Mouse (Mus musculus) ovary, postnatal 36 days (tissue): ENCODE measurements around the gene Cfap99.

Source experiments
- DNase-seq: peaks from one replicate; pipeline ENCODE4 v3.0.0; 2022; ENCODE audit warnings: low spot score, mixed read lengths

The Cfap99 gene

GRCm38 (mm10) chr5:34330136-34330535 lies 41.7 kb downstream of the Cfap99 start:
- no peak for DNase-seq

GRCm38 (mm10) chr5:34334081-34334480 lies 45.7 kb downstream of the Cfap99 start:
- DNase-seq = no peak

GRCm38 (mm10) chr5:34335539-34336096 lies 47.2 kb downstream of the Cfap99 start:
- no peak for DNase-seq

GRCm38 (mm10) chr5:34336097-34336774 lies 47.8 kb downstream of the Cfap99 start, which contains the start of gene Rnf4:
Gene Rnf4 (plus strand): TSS chr5:34336289.
- DNase-seq = peak; percentile 97

GRCm38 (mm10) chr5:34336775-34337450 lies 48.5 kb downstream of the Cfap99 start:
- DNase-seq = peak; percentile 69

- DNase-seq = no peak
Measured at GRCm38 (mm10) chr5:34340246-34340645, 51.8 kb downstream of the Cfap99 start.

- no peak for DNase-seq
Measured at GRCm38 (mm10) chr5:34352084-34352631, 63.8 kb downstream of the Cfap99 start.

GRCm38 (mm10) chr5:34360261-34360660 lies 71.9 kb downstream of the Cfap99 start:
- DNase-seq = no peak

GRCm38 (mm10) chr5:34363115-34363514 lies 74.7 kb downstream of the Cfap99 start:
- DNase-seq = no peak

- no peak for DNase-seq
Measured at GRCm38 (mm10) chr5:34368551-34369290, 80.3 kb downstream of the Cfap99 start.

- peak; percentile 98 for DNase-seq
Measured at GRCm38 (mm10) chr5:34369341-34370021, 81.1 kb downstream of the Cfap99 start, which contains the start of gene Fam193a. Gene Fam193a (plus strand): TSS chr5:34369933.

- DNase-seq = peak; percentile 46
Measured at GRCm38 (mm10) chr5:34370022-34370823, 81.8 kb downstream of the Cfap99 start.

- DNase-seq = no peak
Measured at GRCm38 (mm10) chr5:34370840-34371239, 82.4 kb downstream of the Cfap99 start.

- no peak for DNase-seq
Measured at GRCm38 (mm10) chr5:34372141-34372540, 83.7 kb downstream of the Cfap99 start.

- DNase-seq = no peak
Measured at GRCm38 (mm10) chr5:34372541-34372940, 84.1 kb downstream of the Cfap99 start.
